Mouse (Mus musculus): ENCODE results near the gene Lrrc4b.

Lrrc4b gene

GRCm38 (mm10) chr7:44465111-44465510 lies 36.3 kb downstream of the Lrrc4b start, which contains the start of gene Aspdh:
Gene Aspdh, plus strand, starts transcription at chr7:44465391.
- no peak for DNase-seq (ENCODE audit: low read depth)

GRCm38 (mm10) chr7:44466006-44466887 lies 37.4 kb downstream of the Lrrc4b start:
- DNase-seq (ENCODE audit: low read depth), result no peak

GRCm38 (mm10) chr7:44466888-44467311 lies 38.1 kb downstream of the Lrrc4b start:
- DNase-seq (ENCODE audit: low read depth), result no peak

DNA sequence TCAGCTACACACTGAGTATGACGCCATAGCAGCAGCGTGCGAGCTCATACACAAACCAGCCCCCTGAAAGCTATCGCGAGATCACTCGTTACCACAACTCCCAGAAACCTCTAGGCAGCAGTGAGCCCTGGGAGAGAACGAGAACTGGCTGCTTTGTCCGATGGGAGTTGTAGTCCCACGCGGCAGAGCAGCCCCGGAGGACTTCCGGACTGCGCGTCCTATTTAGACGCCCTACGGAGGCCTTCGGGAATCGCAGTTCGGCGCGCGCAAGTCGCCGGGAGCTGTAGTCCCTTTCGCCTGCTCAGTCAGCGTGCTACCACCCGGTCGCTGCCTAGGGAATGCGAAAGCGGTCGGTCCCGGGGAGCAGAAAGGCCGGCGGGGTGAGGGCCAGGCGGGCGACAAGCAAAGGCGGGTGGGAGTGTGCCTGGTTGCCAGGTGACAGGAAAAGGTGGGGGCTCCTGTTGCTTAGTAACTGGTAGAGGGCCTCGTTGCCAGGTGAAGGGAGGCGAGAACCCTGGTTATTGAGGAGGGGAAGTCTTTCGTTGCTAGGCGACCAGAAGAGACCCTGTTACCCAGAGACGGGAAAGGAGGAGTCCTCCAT lies 39.1 kb downstream of the Lrrc4b start, which contains the start of gene Josd2:
TSS of gene Josd2 (plus strand) at position 170 of the 601 bp plus-strand sequence.
- peak; percentile 98 for DNase-seq (ENCODE audit: low read depth)

DNA sequence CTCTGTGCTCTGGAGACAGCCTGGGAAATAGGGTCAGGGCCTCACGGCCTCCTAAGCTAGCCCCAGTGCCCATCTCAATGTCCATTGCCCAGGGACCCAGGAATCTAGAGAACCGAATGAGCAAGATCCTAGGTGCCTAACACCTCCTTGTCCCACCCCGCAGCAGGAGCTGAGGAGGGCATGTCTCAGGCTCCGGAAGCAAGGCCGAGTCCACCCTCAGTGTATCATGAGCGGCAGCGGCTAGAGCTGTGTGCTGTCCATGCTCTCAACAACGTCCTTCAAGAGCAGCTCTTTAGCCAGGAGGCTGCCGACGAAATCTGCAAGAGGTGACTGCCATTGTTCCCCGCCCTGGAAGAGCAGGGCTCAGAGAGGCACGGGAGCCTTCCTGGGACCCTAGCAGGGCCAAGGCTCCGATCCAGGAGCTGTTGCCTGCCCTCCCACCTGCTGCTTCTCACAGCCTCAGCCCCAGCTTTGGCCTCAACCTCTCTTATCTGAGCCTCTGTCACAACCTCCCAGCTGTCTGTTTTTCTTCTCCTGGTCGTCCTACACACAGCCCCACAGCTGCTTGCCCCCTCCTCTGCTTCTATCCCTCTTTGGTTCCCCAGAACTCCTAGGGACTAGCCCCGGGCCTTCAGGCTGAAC lies 39.9 kb downstream of the Lrrc4b start:
- no peak for DNase-seq (ENCODE audit: low read depth)

DNA sequence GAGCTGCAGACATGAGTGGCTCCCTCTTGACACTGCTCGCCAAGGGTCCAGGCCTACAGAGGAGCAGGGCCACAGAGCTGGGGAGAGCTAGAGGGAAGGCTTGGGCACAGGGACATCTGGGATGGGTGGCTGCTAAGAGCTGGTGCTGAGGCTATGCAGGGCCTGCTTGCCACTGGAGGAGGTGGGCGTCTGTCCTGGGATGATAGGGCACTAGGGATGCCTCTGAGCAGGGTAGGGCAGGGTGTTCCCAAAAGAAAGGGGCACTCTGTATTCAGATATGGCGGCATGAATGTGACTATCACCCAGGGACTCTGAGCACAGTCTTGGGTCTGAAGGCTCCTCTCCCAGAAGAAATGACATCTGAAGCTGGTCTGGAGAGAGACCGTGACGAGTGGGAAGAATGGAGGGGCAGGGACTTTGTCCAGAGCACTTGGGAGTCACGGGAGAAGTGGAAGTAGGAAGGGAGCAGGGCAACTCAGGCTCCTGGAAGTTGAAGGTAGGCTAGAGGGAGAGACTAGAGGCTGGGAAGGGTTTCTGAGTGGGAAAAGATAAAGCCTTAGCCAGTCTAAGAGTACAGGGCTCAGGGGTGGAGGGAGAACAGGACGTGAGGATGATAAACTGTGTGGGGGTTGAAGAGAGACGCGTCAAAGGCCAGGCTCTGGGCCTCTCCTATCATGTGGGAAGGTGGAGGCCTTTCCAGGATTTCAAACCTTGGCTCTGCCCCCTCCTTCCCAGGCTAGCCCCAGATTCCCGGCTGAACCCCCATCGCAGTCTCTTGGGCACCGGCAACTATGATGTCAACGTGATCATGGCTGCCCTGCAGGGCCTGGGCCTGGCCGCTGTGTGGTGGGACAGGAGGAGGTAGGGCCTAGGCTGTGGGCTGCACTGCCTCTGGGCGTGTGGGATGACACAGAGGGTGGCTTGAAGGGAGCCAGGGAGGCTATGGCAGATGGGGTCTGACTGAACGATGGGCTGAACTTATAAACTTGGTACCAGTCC lies 41.2 kb downstream of the Lrrc4b start:
- peak; percentile 70 for DNase-seq (ENCODE audit: low read depth)

DNA sequence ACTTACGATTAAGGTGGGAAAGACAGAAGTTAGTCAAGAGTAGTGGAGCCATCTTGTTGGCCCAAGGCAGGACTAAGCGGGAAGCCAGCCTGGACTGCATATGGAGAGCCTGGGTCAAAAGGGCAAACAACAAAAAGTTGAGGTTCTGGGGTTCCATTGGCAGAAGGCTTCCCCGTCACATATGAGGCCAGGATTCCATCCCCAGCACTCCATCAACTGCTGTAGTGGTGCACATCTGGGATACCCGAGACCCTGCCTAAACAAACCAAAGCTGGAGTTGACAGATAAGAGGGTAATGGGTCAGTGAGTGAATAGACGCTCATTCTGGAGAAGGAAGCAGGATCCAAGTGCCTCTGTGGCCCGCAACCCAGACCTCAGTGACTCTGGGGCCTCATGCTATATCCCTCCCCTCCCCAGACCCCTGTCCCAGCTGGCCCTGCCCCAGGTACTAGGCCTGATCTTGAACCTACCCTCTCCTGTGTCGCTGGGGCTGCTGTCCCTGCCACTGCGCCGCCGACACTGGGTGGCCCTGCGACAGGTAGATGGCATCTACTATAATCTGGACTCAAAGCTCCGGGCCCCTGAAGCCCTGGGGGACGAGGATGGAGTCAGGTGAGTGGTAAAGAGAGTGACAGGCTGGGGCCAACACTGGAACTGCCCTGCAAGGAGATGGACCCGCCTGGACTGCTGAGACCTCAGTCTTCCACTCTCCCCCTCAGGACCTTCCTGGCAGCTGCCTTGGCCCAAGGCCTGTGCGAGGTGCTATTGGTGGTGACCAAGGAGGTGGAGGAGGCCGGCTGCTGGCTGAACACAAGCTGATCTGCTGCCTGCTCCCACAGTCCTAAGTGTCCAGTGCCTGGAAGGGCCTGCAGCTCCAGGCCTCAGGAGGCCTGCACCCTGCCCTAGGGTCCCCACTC lies 42.1 kb downstream of the Lrrc4b start:
- no peak for DNase-seq (ENCODE audit: low read depth)

DNA sequence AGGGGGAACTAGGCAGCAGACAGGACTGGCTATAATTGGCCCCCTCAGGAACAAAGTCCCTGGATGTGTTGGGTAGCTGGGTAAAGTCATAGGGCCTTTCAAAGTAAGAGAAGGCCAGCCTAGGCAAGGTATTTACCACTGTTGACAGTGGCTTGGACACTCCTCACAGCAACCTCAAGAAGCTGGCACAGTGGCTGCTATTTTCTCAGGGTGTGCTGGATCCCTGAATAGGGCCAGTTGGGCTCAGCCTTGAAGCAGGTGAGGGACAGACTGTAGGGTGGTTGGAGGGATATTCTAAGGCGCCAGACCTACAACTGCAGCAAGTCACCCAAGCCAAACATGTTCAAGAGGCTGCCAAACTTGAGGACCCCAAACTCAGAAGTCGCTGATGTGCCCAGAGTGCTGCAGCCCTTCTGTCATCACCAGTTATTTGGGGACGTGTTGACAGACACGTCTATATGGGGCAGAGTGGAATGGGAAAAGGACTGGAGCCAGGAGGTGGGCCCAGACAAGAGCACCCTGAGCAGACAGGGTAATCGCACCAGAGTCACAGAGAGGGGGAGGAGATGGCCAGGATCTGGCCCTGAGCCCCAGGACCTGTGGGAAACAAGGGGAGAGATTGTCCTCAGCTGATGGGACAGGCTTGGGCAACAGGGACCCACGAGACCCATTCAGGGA lies 43.2 kb downstream of the Lrrc4b start:
- DNase-seq (ENCODE audit: low read depth), result no peak

DNA sequence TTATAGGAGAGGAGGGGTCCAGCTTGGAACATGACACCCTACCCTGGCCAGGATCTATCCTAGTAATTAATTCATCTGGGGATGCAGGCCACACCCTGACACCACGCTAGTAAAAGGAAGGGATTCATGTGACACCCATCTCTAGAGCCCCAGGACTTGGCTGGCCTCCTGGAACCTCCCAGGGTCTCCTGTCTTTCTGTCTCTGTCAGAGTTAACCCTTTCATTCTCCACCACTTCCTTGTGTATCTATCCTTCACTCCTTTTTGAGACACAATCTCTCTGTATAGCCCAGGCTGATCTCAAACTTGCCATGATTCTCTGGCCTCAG lies 43.7 kb downstream of the Lrrc4b start:
- DNase-seq (ENCODE audit: low read depth), result no peak

DNA sequence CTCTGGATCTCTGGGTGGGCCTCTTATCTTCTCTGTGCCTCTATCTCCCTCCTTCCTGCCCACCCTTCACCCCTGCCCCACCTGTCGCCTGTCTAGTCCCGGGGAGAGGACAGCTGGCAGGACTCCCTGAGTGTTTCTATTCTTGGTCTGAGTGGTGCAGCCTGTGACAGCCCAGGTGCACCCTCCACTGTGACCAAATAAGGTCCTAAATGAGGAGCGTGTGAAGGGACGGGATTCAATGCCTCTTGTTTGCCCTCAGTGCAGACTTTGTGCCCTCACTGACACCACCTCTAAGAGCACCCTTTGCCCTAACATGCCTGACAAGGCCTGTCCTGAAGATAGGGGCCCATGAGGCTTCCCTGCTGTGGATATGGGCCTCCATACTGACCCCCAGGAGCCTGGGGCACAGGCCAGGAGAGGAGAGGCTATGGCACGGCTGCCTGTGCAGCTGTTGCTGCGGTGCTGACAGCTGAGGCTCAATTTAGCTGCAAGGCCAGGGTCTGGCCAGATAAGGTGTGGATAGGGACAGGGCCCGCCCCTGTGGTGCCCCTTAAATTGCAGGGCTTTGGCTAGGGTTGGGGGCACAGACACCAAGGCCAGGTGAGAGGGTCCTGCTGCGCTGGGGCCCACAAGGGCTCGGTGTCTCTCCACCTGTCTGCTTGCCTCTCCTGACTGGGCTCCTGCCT lies 44.3 kb downstream of the Lrrc4b start:
- DNase-seq (ENCODE audit: low read depth), result no peak

GRCm38 (mm10) chr7:44474419-44474818 lies 45.6 kb downstream of the Lrrc4b start:
- DNase-seq (ENCODE audit: low read depth), result no peak

GRCm38 (mm10) chr7:44475046-44475614 lies 46.3 kb downstream of the Lrrc4b start:
- no peak for DNase-seq (ENCODE audit: low read depth)

- DNase-seq (ENCODE audit: low read depth), result peak; percentile 65
Observed at GRCm38 (mm10) chr7:44482836-44483435, 54.1 kb downstream of the Lrrc4b start.

DNA sequence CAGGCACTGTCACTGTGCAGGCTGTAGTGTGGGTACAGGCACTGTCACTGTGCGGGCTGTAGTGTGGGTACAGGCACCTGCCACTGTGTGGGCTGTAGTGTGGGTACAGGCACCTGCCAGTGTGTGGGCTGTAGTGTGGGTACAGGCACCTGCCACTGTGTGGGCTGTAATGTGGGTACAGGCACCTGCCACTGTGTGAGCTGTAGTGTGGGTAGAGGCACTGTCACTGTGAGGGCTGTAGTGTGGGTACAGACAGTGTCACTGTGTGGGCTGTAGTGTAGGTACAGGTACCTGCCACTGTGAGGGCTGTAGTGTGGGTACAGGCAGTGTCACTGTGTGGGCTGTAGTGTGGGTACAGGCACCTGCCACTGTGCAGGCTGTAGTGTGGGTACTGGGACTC lies 55.3 kb downstream of the Lrrc4b start:
- DNase-seq (ENCODE audit: low read depth), result no peak

- DNase-seq (ENCODE audit: low read depth), result peak; percentile 72
Observed at GRCm38 (mm10) chr7:44484841-44485571, 56.2 kb downstream of the Lrrc4b start.

DNA sequence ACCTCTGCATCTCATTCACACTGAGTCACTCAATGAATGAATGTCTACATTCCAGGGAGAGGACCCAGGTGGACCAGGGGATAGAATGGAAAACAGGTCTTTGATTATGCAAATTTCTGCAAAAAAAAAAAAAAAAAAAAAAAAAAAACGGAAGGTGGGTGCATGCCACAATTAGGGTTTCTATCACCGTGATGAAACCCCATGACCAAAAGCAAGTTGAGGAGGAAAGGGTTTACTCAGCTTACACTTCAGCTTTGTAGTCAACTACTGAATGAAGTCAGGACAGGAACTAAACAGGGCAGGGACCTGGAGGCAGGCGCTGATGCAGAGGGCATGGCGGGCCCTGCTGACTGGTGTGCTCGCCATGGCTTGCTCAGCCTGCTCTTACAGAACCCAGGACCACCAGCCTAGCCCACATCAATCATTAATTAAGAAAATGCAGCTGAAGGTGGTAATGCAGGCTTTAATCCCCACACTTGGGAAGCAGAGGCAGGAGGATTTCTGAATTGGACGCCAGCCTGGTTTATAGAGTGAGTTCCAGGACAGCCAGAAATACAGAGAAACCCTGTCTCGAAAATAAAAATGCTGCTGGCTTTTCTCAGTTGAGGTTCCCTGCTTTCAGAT lies 56.9 kb downstream of the Lrrc4b start:
- DNase-seq (ENCODE audit: low read depth), result no peak

DNA sequence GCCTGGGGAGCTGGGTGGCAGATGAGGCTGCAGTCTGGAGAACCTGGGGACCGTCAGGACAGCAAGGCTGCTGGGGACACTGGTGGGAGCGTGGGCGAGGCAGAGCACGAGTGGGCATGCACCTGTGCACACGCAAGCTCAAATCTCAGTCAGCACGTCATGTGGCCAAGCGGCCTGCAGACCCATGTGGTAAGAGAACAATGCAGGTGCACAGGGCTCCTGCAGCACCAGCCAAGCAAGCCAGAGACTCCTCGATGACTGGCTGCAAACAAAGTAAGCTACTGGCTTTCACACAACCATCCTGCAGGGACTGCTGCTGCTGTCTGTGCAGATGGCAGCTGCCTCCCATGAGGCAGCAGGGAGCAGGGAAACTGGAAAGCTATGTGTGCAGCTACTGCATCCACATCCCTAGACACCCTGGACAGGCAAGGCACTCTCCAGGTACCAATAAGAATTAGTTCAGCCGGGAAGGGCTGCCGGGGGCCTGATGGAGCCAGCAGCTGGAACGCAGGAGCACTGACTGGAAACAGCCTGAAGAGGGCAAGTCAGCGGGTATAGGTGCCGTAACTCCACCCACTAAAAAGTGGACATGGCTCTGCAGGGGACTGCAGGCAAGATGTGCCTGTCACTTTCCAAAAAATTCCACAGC lies 58.2 kb downstream of the Lrrc4b start:
- no peak for DNase-seq (ENCODE audit: low read depth)
